Mouse (Mus musculus) hindbrain, embryonic 16.5 days (tissue): ENCODE measurements around the gene 4931417E11Rik. TPM values are rescaled to one million over a fixed set of nuclear protein-coding genes. Genes with fewer than 3 reads are reported as not detected.

Experiments
- ATAC-seq: fragments of 200-750 bp; cut with Nextera tagmentation; 2 replicates; pipeline ENCODE4 v1.8.0; 2017; ENCODE audit warnings: moderate TSS enrichment, moderate library complexity
- H3K27ac ChIP-seq: fragments of 300-500 bp; sonication (generic); 2 replicates; pipeline ENCODE4 v1.5.1; 2014; ENCODE audit warnings: low read depth, mild to moderate bottlenecking, control low read depth, low read length, moderate library complexity
- H3K27me3 ChIP-seq: fragments of 300-500 bp; sonication (generic); replicated peaks from 2 replicates; pipeline ENCODE4 v1.6.1; 2014; ENCODE audit warnings: low read length; ENCODE audit not compliant: control insufficient read depth, insufficient read depth
- H3K36me3 ChIP-seq: fragments of 300-500 bp; sonication (generic); 2 replicates; pipeline ENCODE4 v1.6.1; 2014; ENCODE audit warnings: mild to moderate bottlenecking, low read length, moderate library complexity, mixed read lengths; ENCODE audit not compliant: control insufficient read depth, insufficient read depth
- H3K4me1 ChIP-seq: fragments of 300-500 bp; sonication (generic); 2 replicates; pipeline ENCODE4 v1.6.1; 2014; ENCODE audit warnings: low read depth, low read length; ENCODE audit not compliant: control insufficient read depth, insufficient read depth
- H3K4me2 ChIP-seq: fragments of 300-500 bp; sonication (generic); 2 replicates; pipeline ENCODE4 v1.6.1; 2014; ENCODE audit warnings: mild to moderate bottlenecking, low read length, control low read depth, moderate library complexity
- H3K4me3 ChIP-seq: fragments of 300-500 bp; sonication (generic); 2 replicates; pipeline ENCODE4 v1.5.1; 2014; ENCODE audit warnings: mild to moderate bottlenecking, low read length, control low read depth, moderate library complexity
- H3K9ac ChIP-seq: fragments of 300-500 bp; sonication (generic); 2 replicates; pipeline ENCODE4 v1.6.1; 2014; ENCODE audit warnings: low read depth, mild to moderate bottlenecking, control low read depth, low read length, moderate library complexity
- H3K9me3 ChIP-seq: fragments of 300-500 bp; sonication (generic); 2 replicates; pipeline ENCODE4 v1.6.1; 2014; ENCODE audit warnings: mild to moderate bottlenecking, low read length, moderate library complexity; ENCODE audit not compliant: control insufficient read depth
- WGBS: fragments of 180-500 bp; shearing (Covaris S2); extraction: QIAGEN DNeasy Blood & Tissue Kit; methylation state at CpG from one replicate; pipeline ENCODE4 v1.1.7; 2014; 5-methylcytosine and 5-hydroxymethylcytosine counted together
- polyA plus RNA-seq: library from polyadenylated mRNA; unstranded; fragments of >200 nt; fragmentation: Nextera tagmentation; extraction: Ambion mirVana; gene quantifications from 2 replicates; pipeline ENCODE4 v1.2.1, GENCODE M21; 2015

Gene 4931417E11Rik
- not detected in 2 replicates for polyA plus RNA-seq

DNA sequence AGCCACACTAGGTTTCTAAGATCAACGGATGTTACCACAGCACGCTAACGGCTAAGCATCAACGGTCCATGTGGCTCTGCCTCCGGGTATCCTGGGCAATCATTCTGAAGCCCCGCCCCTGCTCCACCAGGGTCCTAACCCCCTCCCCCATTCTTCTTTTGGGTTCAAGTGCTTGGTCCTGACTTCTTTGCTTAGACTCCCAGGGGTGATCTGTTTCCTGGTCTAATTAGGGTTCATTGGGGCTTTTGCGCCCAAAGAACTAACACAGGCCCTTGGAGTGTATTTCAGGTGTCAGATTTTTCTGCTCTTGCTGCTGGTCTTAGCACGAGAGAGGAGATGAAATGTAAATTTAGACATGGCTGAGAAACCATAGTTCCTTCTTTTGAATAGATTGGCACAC lies at the start of gene 4931417E11Rik:
TSS of gene 4931417E11Rik (minus strand) at position 101 of the 400 bp plus-strand sequence.
- no peaks in the 10 kb centered on the region for H3K27me3 ChIP-seq
- no peaks in the 10 kb centered on the region for H3K36me3 ChIP-seq
- no peaks in the 10 kb centered on the region for H3K9me3 ChIP-seq
- H3K4me3 ChIP-seq, result no peak within 1 kb of the TSS
- WGBS, result 68% methylated on average over 8 of the region's 8 CpGs
- no peak within 1 kb of the TSS for H3K4me2 ChIP-seq
- no peaks in the 10 kb centered on the region for H3K4me1 ChIP-seq
- no peak within 1 kb of the TSS for H3K9ac ChIP-seq
- H3K27ac ChIP-seq, result no peak within 1 kb of the TSS
- no peak for ATAC-seq

DNA sequence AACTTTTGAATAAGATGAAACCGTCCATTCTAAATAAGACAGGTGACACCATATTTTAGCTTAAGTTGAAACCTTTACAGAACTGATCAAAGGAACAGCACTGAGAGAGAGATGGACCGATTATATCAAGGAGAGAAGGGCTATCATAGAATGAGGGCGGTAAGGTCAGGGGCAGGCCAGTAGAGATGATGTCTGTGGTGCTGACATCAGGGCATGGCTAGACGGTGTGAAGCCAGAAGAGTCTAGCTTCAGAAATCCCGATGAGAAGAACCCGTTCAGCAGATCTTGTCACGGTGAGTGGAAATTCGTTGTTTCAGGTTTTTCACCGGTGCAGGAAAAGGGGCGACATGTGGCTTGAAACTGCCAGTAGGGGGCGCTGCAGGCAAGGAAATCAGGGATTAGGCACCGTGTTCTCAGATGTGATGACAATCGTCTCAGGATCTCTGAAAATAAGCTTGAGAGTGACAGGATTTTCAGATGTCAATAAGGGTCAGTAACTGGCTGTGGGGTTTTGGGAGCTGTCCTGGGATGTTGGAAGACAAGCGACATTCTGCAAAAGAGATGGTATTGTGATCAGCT lies 48.4 kb upstream of the 4931417E11Rik start:
- H3K27me3 ChIP-seq, result no peaks in the 10 kb centered on the region
- no peak overlapping the region for H3K9ac ChIP-seq
- ATAC-seq, result peak; percentile 81
- no peak overlapping the region for H3K4me3 ChIP-seq
- no peaks in the 10 kb centered on the region for H3K4me1 ChIP-seq
- H3K4me2 ChIP-seq, result no peak overlapping the region
- H3K9me3 ChIP-seq, result no peaks in the 10 kb centered on the region
- no peak overlapping the region for H3K27ac ChIP-seq
- H3K36me3 ChIP-seq, result no peaks in the 10 kb centered on the region
- 20% methylated on average over 14 of the region's 14 CpGs for WGBS

DNA sequence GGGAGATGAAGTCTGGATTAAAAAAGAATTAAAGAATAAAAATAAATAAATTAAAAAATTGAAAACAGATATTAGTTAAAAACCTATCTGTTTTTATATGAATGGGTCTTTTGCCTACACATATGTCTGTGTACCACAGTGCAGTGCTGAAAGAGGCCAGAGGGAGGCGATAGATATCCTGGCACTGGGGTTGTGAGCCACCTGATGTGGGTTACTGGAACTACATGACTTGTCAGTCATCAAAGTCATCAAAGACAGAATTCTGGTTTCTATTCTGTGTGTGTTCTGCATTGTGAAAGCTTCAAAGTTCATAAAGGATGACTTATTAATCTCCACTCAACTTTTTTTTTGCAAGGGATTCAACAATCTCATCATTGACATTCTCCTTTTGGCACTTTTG lies 43.4 kb upstream of the 4931417E11Rik start:
- Histone ChIP-seq H3K9ac (no peak overlapping the region), H3K4me1 (no peaks in the 10 kb centered on the region), H3K27me3 (no peaks in the 10 kb centered on the region), H3K4me2 (no peak overlapping the region), H3K9me3 (no peaks in the 10 kb centered on the region), H3K36me3 (no peaks in the 10 kb centered on the region), H3K4me3 (no peak overlapping the region), H3K27ac (no peak overlapping the region)
- WGBS, result 25% methylated on average over 1 of the region's 1 CpGs
- no peak for ATAC-seq

DNA sequence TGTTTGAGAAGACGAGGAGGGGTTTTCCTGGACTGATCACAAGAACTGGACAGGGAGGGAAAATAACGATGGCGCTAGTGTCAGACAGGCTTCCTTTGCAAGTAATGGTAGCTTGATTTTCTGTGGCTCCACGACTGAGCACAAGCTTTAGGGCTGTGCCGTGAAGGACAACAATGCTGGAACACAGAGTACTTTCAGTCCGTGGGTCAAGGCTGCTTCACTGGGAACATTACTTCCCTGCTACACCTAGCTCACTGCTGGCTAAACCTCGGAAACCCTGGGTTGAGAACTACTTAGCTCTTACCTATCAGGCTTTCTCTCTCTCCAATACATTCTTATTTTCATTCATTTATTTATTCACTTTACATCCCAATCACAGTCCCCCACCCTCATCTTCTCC lies 30.2 kb upstream of the 4931417E11Rik start:
- WGBS, result 88% methylated on average over 7 of the region's 7 CpGs
- no peaks in the 10 kb centered on the region for H3K9me3 ChIP-seq
- H3K9ac ChIP-seq, result no peak overlapping the region
- H3K27me3 ChIP-seq, result no peaks in the 10 kb centered on the region
- no peaks in the 10 kb centered on the region for H3K36me3 ChIP-seq
- no peak overlapping the region for H3K27ac ChIP-seq
- no peak overlapping the region for H3K4me2 ChIP-seq
- H3K4me1 ChIP-seq, result no peaks in the 10 kb centered on the region
- H3K4me3 ChIP-seq, result no peak overlapping the region
- ATAC-seq, result no peak

DNA sequence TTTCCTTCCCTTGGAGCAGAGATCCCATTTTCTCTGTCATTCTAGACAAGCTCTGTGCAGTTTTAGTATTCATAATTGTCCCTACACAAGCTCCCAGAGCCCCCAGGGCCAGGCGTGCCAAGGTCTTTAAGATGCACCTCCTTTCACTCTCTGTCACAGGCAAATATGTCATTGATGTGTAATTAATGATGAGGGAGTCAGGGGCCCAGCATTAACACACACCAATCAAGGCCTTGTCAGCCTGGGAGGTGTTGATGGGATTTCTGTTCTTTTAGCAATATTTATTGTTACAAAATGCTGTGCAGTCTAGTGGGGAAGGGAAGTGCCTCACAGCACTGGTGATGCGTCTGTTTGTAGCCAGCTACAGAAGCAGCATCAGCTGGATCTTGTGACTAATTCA lies 27.9 kb upstream of the 4931417E11Rik start:
- ATAC-seq, result peak; percentile 60; the same call in 1 of the 2 replicates
- no peak overlapping the region for H3K4me3 ChIP-seq
- H3K36me3 ChIP-seq, result no peaks in the 10 kb centered on the region
- H3K9ac ChIP-seq, result no peak overlapping the region
- no peaks in the 10 kb centered on the region for H3K4me1 ChIP-seq
- no peaks in the 10 kb centered on the region for H3K9me3 ChIP-seq
- H3K27me3 ChIP-seq, result no peaks in the 10 kb centered on the region
- WGBS, result 36% methylated on average over 2 of the region's 2 CpGs
- H3K4me2 ChIP-seq, result no peak overlapping the region
- no peak overlapping the region for H3K27ac ChIP-seq

DNA sequence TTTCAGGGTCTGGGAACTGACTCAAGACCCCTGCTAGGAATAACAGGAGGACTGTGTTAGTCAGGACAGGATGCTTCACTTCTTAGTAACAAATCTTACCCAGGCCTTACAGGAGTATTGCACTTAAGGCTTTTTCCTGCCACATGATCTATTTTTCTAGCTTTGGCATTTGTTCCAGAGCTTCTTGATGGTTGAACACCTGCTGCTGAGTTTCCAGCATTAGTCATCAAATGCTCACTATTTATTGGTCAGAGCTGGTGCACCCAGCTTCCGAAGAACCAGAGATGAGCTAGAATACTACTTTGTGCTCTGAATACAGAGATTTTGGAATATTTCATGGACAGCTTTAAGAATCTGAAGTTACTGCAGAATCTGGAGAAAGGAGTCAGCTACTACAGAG lies 21.1 kb upstream of the 4931417E11Rik start:
- no peak for ATAC-seq

DNA sequence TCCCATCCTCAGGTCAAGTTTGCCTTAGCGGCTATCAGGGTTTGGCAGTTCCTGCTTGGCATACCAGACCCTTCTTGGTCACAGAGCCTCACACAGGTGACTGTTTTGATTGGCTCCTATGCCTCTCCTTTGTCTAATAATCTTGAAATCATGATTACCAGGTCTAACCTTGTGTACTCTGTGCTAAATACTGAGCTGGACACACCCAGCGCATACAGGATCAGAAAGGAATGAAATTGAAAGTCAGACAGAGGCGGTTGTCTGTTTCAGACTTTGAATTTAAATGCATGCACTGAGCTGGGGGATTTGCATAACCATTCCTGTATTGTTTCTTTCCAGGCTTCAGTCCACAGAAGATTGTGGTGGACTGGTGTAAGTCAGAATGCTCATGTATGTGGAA lies 16.1 kb upstream of the 4931417E11Rik start:
- ATAC-seq, result no peak
- no peaks in the 10 kb centered on the region for H3K9me3 ChIP-seq
- H3K36me3 ChIP-seq, result no peaks in the 10 kb centered on the region
- no peak overlapping the region for H3K27ac ChIP-seq
- H3K4me2 ChIP-seq, result no peak overlapping the region
- WGBS, result 81% methylated on average over 3 of the region's 3 CpGs
- H3K9ac ChIP-seq, result no peak overlapping the region
- H3K27me3 ChIP-seq, result no peaks in the 10 kb centered on the region
- no peak overlapping the region for H3K4me3 ChIP-seq
- no peaks in the 10 kb centered on the region for H3K4me1 ChIP-seq

More for the DNA sequence above, 21.1 kb upstream of the 4931417E11Rik start:
- H3K36me3 ChIP-seq, result no peaks in the 10 kb centered on the region
- H3K4me3 ChIP-seq, result no peak overlapping the region
- no peak overlapping the region for H3K9ac ChIP-seq
- H3K27me3 ChIP-seq, result no peaks in the 10 kb centered on the region
- H3K4me2 ChIP-seq, result no peak overlapping the region
- WGBS, result 95% methylated on average over 1 of the region's 1 CpGs
- H3K4me1 ChIP-seq, result no peaks in the 10 kb centered on the region
- H3K9me3 ChIP-seq, result no peaks in the 10 kb centered on the region
- H3K27ac ChIP-seq, result no peak overlapping the region

DNA sequence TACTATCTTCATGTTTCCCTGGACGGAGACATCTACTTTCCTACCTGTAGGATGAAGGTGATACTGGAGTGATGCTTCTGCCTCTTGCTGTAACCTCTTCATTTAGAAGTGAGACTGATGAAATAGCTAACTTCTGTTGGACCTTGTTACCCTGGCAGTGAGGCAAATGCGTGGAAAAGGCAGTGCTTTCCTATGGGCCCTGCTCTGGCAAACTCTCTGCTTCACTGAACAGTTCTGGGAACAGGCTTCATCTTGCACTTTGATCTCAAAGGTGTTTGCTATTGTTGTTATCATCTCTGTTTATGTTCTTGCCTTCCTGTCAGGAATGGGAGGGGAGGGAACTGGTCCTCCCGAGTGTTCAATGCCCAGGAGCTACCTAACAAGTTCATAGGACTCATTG lies 3.4 kb downstream of the 4931417E11Rik start:
- Histone ChIP-seq H3K9ac (no peak overlapping the region), H3K4me3 (no peak overlapping the region), H3K9me3 (no peaks in the 10 kb centered on the region), H3K27ac (no peak overlapping the region), H3K27me3 (no peaks in the 10 kb centered on the region), H3K4me2 (no peak overlapping the region), H3K4me1 (no peaks in the 10 kb centered on the region), H3K36me3 (no peaks in the 10 kb centered on the region)
- 87% methylated on average over 3 of the region's 3 CpGs for WGBS
- no peak for ATAC-seq

DNA sequence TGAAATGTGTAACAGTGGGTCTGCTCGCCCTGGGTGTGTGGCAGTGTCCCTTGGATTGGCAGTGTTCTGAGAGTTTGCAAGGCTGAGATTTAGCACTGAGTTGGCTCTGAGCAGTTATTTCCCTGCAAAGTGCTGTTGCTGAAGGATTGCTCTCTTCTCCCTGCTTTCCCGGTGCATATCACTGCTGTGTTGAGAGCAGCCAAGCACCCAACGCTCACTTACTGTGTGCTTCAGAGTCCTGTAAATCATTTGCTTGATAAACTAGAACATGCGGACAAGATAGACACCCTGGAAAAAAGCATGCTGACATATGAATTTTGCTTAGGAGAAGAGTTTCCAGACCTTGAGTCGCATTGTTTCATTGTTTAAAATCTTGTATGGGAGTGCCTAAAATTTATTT lies 6.9 kb downstream of the 4931417E11Rik start:
- 83% methylated on average over 5 of the region's 5 CpGs for WGBS
- Histone ChIP-seq H3K4me3 (no peak overlapping the region), H3K9ac (no peak overlapping the region), H3K27me3 (no peaks in the 10 kb centered on the region), H3K27ac (no peak overlapping the region), H3K4me1 (no peaks in the 10 kb centered on the region), H3K36me3 (no peaks in the 10 kb centered on the region), H3K9me3 (no peaks in the 10 kb centered on the region), H3K4me2 (no peak overlapping the region)
- ATAC-seq, result no peak

DNA sequence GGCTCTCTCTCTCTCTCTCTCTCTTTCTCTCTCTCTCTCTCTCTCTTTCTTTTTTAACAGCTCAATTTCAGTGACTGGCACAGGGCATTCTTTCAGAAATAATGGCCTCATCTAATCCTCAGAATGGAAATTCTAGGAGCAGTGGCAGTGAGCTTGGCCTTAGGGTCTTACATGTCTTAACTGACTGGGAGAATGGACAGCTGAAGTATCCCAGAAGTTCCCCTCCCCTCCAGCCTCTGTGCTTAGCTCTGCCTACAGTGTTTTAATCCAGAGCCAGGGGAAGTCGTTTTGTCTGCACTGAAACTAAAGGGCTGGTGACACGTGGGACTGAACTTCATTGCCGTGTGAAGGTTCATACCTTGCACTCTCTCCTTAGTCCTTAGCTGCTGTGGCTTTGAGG lies 35.6 kb downstream of the 4931417E11Rik start:
- Histone ChIP-seq H3K36me3 (no peaks in the 10 kb centered on the region), H3K27ac (no peak overlapping the region), H3K9ac (no peak overlapping the region), H3K9me3 (no peaks in the 10 kb centered on the region), H3K4me3 (no peak overlapping the region), H3K27me3 (no peaks in the 10 kb centered on the region), H3K4me2 (no peak overlapping the region), H3K4me1 (peaks cover under 1% of the 10 kb centered on the region)
- no peak for ATAC-seq
- WGBS, result 41% methylated on average over 3 of the region's 3 CpGs
